Mouse (Mus musculus) lung, postnatal 14 days (tissue): ENCODE measurements around the gene Tnfsf10.
"Not testable (repeated sequence)": the region's sequence is repeated elsewhere in the genome, so short reads cannot be mapped to it uniquely, and the experiment has no call there.

Experiments
- DNase-seq: peaks from one replicate; pipeline ENCODE4 v3.0.0; 2021

Gene Tnfsf10

GRCm38 (mm10) chr3:27316559-27317287 is at the start of gene Tnfsf10:
Tnfsf10 (plus strand) TSS chr3:27317028.
- DNase-seq = peak; percentile 63

DNA sequence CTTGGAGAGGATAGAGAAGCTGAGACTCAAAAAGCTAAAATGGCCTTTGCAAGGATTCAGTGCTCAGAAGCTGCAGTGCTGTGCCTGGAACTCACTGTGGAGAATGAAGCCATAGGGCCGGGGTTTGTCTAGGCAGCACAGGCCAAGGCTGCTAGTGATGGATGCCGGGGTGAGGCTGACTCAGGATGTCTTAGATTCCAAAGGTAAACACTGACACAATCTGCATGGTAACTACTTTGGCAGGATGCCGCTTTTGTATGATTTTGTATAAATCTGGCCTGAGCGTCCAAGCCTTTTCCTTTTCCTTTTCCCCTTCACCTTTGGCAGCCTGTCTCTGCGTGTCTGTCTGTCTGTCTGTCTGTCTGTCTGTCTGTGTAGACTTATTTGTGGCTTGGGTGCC is 49.5 kb upstream of the Tnfsf10 start:
- peak; percentile 74 for DNase-seq

DNA sequence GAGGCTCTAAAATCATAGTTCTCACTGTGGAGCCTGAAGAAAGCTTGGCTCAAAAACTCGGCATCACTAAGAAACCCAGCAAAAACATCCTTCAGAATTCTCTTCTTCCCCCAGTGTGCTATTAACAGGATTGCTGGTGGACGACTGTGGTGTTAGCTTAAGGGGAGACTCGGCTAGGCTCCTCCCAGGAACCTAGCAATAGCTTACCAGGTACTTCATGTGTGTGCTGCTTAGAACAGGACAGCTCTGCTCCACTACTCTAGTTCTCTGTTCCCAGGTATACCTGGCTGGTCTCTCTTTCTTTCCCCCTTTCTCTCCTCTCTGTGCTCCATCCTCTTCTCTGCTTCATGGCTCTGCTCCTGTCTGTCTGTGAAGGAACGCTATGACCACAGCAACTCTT is 48.9 kb upstream of the Tnfsf10 start:
- DNase-seq = no peak

DNA sequence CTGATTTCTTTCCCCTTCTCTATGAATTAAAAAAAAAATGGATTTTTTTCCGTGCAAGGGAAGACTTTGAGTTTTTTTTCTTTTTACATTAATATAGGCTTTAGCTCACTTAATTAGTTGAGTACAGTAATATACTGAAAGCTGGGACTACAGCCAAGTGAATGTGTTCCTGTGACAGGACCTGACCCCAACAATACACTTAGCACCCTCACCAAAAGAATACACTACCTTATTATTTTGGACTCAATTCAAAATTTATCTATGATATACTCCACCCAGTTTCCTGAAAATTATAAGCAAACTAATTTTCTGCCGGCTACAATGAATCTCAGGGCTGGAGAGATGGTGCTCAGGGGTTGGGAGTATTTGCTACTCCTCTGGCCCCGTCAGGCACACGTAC is 47.7 kb upstream of the Tnfsf10 start:
- no peak for DNase-seq

DNA sequence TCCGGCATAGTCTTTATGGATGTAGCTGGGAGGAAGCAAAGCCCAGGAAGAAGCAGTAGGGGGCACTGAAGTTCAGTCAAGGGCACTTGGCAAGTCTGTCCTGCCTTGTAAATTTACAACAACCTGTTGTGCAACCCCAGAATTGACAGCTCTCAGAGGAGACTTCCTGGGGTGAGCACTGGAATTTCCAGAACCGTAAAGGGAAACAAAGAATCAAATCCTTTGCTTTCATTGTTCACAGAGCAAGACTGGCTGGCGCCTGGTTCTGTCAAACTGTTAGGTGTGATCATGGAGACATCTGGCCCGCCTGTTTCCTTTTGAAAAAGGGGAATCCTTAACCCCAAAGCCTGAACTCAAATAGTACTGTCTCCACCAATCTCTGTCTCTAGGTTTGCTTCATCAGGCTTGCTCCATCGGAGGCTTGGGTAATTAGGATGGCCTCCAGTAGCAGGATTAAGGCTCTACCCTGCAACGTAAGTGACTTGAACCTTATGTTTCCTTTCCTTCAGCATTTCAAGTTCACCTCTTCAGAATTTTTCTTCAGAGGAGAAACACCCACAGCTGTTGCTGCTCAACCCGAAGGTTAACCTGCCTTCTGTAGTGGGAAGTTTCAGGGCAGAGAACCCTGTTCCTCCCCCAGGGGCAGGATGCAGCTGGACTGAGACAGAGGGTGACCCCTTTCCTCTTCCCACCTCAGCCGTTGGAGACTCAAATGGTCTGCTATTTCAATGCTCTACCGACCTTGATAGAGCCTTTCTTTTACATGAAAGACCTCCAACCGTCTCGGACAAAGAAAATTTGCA is 46.5 kb upstream of the Tnfsf10 start:
- DNase-seq = peak; percentile 72

- DNase-seq = no peak
These were observed 43.7 kb upstream of the Tnfsf10 start for GRCm38 (mm10) chr3:27272926-27273745.

DNA sequence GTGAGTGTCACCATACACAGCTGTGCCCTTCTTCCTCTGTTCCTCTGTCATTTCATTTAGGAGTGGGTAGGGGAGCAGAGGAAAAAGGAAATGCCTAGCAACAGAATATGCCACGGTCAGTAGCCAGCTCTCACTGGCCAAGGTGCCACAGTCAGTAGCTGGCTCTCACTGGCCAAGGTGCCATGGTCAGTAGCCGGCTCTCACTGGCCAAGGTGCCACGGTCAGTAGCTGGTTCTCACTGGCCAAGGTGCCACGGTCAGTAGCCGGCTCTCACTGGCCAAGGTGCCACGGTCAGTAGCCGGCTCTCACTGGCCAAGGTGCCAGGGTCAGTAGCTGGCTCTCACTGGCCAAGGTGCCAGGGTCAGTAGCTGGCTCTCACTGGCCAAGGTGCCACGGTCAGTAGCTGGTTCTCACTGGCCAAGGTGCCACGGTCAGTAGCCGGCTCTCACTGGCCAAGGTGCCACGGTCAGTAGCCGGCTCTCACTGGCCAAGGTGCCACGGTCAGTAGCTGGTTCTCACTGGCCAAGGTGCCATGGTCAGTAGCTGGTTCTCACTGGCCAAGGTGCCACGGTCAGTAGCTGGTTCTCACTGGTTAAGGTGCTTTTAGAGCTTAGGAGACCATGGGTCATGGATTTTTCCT is 37.4 kb upstream of the Tnfsf10 start:
- DNase-seq = not testable (repeated sequence)

DNA sequence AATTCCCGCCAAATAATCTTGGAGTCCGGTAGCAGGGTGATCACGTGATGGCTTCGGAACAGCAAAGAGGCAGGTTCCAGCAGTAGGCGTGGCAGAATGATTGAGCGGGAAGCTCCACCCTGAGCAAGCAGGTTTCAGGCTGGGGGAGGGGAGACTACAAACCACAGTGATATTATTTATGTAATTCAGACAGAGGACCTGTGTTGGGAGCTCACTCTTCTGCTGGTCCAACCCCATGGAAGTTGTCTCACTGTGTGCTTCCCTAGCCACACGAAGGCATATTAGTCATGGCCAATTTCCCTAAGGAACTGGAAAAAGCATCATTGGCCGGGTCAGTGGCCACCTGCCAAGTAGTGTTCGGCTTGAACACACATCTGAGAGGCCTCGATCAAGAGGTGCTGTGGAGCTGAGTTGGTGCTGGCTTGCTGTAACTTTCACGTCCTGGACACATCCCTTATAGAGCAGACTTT is 36.5 kb upstream of the Tnfsf10 start:
- peak; percentile 37 for DNase-seq

DNA sequence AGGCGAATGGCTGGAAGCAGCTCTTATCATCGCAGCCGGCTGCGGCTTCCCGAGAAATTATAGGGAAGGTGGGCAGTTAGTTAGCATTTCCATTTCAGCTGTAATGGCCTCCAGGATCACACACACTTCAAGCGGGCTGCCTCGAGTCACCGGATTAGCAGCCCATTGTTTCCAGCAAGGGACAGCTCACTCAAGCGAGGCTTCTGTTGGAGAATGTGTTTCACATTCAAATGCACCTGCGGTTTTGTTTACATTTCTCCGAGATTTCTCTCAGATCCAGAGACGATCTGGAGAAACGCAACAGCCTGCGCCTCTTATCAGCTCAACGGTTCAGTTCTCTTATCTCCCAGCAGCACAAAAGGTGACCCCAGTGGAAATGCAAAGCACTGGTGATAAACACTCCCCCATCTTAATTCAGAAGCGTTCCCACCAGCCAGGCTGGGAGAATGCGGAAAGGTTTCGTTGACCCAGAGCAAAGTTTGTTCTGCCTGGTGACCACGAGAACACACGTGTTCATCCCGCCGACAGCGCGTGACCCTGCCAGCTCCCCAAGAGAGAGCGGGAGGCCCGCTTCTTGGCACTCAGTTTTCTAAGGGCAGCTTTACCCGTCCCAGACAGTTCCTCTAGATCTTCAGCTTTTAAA is 33.6 kb upstream of the Tnfsf10 start:
- peak; percentile 11 for DNase-seq

- no peak for DNase-seq
These were observed 33.0 kb upstream of the Tnfsf10 start for GRCm38 (mm10) chr3:27283796-27284195.

- DNase-seq = no peak
These were observed 32.6 kb upstream of the Tnfsf10 start for GRCm38 (mm10) chr3:27284227-27284626.

DNA sequence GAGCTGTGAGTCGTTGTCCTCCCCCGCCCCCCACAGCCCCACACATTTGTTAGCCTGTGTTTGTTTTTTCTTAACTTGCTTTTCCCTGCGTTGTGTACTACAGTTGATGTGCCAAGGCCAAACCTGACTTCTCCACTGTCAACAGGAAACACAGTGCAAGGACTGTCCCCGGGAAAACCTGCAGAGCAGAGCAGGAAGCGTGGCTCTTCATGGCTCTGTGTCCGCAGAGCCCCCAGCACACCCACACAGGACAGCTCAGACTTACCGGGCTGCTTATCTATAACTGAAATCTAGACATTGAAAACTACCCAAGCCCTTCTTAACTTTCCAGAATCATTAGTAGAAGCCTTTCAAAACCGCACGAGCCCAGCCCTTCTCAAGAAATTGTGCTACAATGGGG is 31.8 kb upstream of the Tnfsf10 start:
- DNase-seq = peak; percentile 5

GRCm38 (mm10) chr3:27288301-27288700 is 28.5 kb upstream of the Tnfsf10 start:
- DNase-seq = no peak

- DNase-seq = peak; percentile 27
These were observed 27.9 kb upstream of the Tnfsf10 start for GRCm38 (mm10) chr3:27288909-27289308.

DNA sequence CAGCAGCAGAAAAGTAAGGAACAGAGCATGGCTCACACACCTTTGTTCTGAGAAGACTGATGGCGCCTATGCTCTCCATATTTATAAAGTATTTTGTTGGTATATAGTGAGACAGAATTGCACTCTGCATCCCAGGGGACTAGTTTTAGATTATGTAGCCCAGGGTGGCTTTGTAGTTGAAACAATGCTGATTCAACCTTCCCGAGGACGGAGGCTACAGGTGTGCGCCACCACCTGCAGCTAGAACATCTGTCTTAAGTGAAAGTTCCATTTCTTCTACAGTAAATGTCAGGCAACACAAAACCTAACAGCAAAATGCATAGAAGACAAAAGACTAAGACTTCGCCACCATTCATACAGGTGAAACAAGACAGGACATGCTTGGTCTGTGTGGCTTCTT is 26.5 kb upstream of the Tnfsf10 start:
- no peak for DNase-seq

GRCm38 (mm10) chr3:27290945-27291344 is 25.9 kb upstream of the Tnfsf10 start:
- DNase-seq = not testable (repeated sequence)

DNA sequence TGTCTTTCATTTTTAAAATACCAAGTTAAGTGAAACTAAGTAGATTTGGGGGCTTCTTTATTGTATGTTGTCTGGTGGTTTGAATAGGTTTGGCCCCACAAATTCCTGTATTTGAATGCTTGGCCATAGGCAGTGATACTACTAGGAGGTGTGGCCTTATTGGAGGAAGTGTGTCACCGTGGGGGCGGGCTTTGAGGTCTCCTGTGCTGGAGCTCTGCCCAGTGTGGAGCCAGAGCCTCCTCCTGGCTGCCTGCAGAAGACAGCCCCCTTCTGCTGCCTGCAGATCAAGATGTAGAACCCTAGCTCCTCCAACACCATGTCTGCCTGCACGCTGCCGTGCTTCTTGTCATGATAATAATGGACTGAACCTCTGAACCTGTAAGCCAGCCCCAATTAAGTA is 25.4 kb upstream of the Tnfsf10 start:
- not testable (repeated sequence) for DNase-seq

- no peak for DNase-seq
These were observed 23.0 kb upstream of the Tnfsf10 start for GRCm38 (mm10) chr3:27293645-27294385.

- no peak for DNase-seq
These were observed 16.4 kb upstream of the Tnfsf10 start for GRCm38 (mm10) chr3:27300451-27300850.

- no peak for DNase-seq
These were observed 14.3 kb upstream of the Tnfsf10 start for GRCm38 (mm10) chr3:27302339-27303022.

DNA sequence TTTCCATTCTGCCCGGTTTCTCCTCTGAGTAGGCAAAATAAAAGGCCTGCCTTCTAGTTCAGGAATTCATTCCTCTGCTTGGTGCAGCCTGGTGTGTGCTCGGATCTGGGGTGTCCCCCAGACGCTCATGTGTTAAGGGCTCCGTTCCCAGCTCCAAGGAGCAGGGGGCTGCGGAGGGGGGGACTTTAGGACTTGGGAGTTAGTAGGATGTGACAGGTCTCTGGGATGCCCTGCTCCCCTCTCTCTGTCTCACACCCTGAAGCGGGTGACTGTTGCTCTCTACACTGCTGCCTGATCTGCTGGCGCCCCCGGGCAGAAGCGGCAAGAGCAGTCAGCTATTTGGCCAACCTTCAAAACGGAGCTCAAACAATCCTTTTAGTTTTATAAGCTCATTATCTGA is 10.0 kb upstream of the Tnfsf10 start:
- no peak for DNase-seq
